Mouse (Mus musculus) adrenal gland, postnatal 25 days (tissue): Measurements from ENCODE around the gene Krt1. TPM values are rescaled to one million over a fixed set of nuclear protein-coding genes. Genes with fewer than 3 reads are reported as not detected.
A peak's percentile ranks its signal among the peaks of the same experiment; 100 is the strongest.

Source experiments
- DNase-seq: peaks from one replicate; pipeline ENCODE4 v3.0.0; 2021; ENCODE audit warnings: mixed read lengths
- long read RNA-seq: library from polyadenylated mRNA; stranded (forward); transcript quantifications from one replicate; pipeline ENCODE4 v2.0.0, GENCODE M21; 2021
- total RNA-seq: library from RNA; stranded (reverse); gene quantifications from 2 replicates; pipeline ENCODE4 v1.2.3, GENCODE M21; 2021

Gene Krt1
- 0.15 and 0.48 TPM in 2 replicates for total RNA-seq
- long read RNA-seq: 0 reads

DNA sequence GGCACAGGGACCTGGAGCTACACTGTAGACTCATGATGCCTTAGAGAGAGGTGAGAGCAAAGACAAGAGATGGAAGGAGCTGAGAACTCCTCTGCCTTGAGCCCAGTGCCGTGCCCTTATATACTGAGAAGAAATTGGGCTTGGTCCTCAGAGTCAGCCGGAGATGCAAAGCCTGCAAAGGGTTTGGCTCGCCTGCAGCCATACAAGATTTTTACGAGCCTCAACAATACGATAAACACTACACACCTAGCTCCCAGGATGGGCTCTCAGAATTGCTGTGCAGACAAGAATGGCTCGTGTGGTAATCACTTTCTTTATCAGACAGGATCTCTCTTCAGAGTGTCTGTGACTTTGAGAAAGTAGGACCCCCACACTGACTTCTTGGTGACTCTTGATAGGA lies at the start of gene Krt1:
Gene Krt1, minus strand, starts transcription at position 101 of the 400 bp plus-strand sequence.
- DNase-seq: no peak

DNA sequence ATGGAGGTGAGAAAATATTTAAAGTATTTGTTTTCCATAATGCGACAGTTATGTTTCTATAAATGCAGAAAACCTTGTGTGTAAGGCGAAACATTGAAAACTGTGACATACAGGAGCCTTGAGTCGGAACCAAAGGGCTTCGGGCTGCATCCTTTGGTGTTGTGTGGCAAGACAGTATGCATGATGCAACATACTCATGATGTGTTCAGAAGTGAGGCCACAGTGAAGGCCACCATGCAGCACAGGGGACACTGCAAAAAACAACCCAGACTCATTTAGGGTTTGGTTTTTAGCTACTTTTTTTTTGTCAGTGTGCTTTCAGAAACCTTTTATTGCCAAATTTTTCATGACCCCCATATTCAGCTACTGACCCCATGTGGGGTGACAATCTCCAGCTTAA lies 44.6 kb upstream of the Krt1 start:
- no peak for DNase-seq

DNA sequence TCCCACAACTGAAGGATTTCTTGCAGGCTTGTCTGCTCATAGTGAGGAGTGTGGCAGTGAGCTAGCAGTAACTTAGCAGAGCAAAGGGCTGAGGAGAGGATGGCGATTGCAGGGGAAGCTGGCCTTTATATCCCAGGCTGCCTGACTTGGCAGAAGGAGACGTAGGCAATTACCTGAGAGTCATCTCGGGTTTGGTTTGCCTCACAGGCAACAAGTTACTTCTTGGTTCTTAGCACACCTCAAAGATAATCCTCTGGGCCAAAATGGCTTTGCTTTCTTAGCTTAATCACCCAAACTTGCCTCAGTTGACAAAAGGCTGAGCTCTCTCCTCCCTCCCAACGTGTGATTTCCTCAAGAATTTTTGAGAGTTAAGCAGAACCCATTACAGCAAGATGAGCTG lies 42.2 kb upstream of the Krt1 start, which contains the start of gene Krt76:
Gene Krt76, minus strand, starts transcription at position 101 of the 400 bp plus-strand sequence.
- no peak for DNase-seq

DNA sequence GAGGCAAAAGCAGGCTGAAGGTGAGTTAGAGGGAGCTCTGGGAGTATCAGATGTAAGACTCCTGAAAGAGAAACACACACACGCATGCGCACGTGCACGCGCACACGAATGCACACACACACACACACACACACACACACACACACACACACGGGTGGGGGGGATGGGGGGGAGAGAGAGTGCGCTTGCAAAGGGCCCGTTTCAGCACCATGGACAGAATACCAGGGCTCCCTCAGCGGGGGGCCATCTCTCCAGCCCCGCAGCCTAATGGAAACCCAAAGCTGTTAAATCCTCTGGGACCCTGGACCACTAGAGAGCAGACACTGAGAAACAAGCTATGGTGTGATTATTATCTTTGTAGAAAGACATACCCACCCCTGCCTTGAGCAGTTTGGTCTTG lies 29.2 kb upstream of the Krt1 start:
- no peak for DNase-seq

DNA sequence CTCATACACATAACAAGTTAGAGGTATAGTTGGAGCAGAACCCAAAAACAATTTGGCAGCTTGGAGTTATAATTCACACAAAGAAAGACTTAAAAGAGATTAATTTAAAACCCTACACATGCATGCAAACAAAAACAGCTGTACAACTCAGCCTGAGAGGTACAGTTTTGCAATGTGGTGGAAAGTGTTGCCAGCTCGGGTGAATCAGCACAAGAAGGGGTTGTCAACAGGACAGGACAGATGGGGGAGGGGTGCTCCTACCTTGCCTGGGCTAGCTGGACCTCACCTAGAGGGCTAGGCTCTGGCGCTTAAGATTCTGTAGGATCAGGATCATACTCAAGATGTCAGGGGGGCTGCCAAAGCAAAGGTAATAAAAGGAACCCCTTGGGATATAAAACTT lies 27.4 kb upstream of the Krt1 start:
- DNase-seq: peak; percentile 27

DNA sequence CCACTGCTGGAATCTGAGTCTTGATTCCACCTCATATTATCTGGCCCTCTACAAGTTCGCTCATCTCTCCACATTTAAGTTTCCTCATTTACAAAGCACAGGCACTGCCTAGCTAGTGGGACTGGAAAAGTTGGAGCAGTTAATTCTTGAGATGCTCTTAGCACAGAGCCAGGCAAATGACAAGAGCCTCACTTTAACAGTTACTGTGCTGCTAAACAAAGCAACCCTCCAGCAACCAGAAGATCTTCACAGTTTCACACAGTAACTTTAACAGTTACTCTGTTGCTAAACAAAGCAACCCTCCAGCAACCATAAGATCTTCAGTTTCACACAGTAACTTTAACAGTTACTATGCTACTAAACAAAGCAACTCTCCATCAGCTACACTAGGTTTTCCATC lies 23.8 kb upstream of the Krt1 start:
- DNase-seq: no peak

DNA sequence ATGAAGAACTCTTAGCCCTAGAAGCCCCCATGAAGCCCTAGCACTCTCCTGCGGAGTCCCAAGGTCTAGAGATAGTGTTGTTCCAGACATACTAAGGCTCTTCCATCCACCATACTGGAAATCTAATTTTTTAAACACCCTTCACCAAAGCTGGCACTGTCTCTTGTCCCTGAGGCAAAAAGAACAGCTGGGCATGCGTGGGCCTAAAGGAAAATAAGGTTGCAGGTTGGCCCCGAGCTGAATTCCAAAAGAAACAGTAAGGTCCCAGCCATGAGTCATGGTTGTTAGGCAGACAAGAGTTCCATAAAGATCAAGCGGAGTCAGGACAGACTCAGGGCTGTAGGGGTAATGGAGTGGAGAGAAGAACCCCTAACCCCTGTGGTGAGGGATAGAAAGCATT lies 22.6 kb upstream of the Krt1 start:
- no peak for DNase-seq

DNA sequence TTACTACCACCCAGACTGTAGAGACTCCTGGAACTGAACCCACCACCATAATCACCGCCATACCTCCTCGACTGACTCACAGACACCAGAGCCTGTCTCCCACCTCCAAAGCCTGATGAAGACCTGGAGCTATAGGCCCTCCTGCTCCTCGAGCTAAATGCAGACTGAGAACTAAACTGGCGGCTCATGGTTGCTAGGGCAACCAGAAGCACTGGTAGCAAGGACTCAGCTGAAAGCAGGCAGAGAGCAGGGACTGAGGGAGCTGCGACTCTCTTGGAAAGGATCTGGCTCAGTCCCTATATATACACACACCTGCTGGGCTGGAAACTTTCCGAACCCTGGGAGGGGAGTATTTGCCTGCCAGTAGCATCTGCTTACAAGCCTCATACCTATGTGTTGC lies 18.8 kb upstream of the Krt1 start, which contains the start of gene Krt77:
Gene Krt77, minus strand, starts transcription at position 275 of the 400 bp plus-strand sequence.
- DNase-seq: no peak

DNA sequence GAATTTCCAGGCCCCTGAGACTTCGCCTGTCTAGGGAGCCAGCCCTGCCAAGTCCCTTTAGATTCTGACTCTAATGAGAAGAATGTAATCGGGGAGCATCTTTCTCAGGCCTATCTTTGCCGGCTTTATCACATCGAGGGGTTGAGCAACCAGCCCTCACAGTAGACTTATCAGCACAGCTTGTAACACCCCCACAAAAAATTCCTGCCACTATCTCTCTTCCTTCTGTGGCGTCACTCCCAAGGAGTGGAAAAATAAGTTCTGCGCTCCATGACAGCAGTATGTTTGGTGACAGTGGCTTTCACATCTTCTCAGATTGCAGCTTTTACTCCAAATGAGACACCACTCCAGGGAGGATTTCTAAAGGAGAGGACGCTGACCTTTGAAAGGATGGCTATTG lies 16.2 kb upstream of the Krt1 start:
- DNase-seq: no peak

DNA sequence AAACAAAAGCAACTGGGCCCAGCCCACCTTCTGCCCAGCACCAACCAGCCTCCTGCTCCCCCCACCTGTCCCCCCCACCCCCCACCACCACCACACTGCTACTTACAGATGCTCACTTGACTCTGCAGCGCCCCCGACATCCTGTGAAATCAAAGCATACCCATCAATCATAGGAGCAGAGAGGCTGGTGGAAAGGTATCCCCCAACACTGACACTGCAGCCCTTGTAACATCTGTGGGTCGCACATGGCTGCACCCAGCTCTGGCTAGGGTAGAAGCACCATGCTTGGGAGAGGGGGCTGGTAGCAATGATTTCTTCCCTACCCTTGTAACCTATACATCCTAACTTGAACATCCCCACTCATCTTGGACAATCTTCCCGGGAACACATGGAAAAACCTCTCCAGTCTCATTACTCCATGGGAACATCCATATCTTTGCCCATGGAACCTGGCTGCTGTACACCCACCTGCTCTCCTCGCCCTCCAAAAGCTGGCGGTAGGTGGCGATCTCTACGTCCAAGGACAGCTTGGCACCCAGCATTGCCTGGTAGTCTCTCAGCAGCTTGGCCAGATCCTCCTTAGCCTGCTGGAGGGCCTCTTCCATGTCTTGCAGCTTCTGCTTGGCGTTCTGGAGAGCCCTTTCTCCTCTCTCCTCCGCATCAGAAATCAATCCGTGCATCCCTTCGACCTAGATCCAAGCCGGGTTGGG lies 10.0 kb upstream of the Krt1 start:
- DNase-seq: no peak

DNA sequence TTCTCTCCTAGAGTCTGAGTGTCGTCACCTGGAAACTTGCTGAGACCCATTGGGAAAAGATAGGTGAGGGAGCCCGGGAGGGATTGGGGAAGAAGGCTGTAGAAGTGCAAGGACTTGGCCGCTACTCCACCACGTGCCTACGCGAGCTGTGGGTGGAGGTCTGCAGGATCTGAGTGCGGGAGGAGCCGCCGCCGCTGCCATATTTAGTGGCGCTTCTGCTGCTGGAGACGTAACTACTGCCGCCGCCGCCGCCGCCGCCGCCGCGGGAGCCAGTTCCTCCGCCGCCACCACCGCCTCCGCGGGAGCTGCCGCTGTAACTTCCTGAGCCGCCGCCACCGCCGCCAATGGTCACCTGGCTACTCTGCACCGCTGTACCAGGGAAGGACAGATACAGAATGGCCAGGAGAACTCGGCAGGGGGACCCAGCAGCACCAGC lies 9.2 kb upstream of the Krt1 start:
- DNase-seq: peak; percentile 56

DNA sequence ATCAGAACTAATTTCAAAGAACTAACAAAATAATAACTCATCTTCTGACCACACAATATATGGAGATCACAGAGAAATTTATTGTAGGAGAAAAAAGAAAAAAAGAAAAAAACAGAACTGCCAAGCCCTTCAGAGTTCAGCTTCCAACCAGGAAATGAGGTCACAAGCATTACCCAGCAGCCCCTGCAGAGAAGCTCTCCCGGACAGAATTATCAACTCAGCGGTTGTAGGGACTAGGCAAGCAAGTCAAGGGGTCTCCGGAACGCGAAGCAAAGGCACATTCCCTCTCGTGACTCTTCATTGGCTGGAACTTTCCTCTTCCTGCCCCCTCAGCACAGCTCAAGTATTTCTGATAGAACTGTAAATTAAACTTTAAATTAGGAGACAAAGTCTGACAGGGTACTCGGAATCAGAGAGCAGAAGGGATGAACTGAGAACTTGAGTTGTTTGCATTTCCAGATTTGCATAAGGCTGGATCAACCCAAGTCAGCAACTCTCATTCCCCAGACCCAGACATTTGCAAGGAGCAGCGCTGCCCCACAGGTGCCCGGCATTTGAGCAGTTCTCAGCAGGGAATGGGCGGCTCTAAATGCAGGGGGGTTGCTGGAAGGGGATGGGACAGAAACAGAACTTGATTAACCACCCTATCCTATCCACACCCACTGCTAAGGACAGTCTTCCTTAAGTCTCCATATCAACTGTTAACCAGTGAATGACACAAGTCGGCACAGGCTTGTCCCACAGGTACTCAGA lies 8.3 kb upstream of the Krt1 start:
- DNase-seq: no peak

DNA sequence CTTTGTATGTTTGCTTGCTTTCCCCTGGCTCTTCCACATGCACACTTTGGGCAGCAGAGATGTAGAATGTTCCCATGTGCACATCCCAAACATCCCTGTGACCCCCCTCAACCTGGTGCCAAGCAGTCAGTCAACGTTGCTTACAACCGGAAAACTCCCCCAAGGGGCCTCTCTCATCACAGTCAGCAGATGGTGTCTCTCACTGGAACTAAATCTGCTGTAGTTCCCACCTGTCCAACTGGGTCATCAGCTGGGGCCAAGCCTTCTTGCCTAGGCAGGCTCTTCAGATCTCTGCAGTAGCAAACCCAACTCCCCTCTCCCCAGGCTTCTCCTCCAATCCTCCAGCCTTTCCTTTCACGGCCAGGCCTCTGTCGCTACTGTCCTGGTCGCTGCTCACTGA lies 6.1 kb upstream of the Krt1 start:
- no peak for DNase-seq

DNA sequence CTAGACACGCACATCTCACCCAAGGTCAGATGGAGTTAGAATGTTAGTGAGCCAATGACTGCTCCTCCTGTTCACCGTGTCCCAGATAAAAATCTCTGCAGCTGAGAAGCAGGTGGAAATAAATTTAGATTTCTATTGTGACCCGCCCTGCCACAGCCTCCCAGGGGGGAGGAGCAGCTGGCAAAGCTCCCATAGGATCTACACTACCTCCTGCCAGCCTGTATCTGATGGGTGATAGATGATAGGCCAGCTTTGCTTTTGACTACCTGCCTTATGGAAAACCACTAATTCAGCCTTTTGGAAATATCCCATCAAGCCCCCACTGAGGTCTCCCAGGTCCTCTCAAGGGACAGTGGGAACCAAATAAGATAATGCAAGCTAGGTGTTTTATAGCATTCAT lies 5.1 kb upstream of the Krt1 start:
- DNase-seq: no peak

DNA sequence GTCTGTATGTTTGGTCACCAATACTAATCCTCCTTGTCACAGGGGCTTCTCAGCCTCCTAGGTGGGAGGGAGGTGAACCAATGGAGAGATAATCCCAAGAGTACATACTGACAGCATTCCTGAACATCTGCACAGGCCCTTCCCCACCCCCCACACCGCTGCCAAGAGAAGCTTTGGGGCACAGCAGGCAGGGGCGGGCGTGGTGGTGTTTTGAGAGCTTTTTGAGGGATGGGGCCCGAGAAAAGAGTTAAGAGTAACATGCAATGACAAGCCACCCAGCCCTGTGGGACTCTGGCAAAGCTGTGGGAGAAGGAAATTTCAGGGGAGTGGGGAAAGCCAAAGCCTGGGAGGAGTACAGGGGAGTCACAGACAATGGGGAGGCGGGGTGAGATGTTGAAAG lies 3.7 kb upstream of the Krt1 start:
- DNase-seq: no peak

DNA sequence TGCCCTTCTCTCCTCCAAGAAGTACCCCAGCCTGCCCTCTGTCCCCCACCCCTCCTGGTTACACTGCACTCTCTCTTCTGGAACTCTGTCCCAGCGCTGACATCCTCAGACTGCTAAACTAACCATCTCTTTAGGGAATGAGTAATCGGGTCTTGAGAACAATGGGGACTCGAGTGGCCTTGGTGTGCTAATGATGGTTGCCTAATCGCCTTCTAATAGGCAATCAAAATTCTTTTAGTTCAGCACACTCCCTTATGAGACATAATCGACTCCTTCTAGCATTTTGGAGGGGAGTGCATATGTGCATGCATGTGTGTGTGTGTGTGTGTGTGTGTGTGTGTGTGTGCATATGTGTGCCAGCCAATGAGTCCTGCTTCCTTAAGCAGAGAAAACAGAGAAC lies 2.0 kb upstream of the Krt1 start:
- no peak for DNase-seq

DNA sequence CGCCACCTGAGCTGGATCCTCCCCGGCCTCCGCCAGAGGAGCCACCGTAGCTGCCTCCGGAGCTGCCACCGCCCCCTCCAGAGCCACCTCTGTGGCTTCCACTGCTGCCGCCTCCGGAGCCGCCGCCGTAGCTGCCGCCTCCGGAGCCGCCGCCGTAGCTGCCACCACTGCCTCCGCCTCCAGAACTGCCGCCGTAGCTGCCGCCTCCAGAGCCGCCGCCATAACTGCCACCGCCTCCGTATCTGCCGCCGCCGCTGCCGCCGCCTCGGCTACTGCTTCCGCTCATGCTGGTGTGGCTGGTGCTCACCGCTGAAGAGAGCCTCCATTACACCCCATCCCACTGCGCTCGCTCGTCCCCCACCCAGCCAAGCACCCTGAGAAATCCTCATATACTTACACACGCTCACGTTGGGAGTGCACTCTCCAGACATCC lies 4.6 kb downstream of the Krt1 start:
- DNase-seq: peak; percentile 60

DNA sequence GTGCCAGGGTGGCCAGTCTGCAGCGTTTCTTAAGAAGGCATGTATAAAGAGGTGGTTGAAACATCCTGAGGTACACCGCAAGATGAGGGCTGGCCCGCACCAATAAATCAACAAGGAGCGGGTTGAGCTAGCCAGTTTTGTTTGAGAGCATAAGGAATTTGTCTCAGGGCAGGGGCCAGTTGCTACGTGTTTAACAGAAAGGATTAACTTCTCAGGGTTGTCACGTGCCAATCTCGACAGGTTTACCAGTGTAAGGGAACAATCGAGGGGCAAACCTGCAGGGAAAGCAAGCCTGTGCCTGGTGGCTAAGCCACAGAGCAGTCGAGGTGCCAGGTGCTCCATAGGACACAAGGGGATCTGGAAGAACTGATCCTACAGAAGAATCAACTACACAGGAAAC lies 7.4 kb downstream of the Krt1 start:
- no peak for DNase-seq

DNA sequence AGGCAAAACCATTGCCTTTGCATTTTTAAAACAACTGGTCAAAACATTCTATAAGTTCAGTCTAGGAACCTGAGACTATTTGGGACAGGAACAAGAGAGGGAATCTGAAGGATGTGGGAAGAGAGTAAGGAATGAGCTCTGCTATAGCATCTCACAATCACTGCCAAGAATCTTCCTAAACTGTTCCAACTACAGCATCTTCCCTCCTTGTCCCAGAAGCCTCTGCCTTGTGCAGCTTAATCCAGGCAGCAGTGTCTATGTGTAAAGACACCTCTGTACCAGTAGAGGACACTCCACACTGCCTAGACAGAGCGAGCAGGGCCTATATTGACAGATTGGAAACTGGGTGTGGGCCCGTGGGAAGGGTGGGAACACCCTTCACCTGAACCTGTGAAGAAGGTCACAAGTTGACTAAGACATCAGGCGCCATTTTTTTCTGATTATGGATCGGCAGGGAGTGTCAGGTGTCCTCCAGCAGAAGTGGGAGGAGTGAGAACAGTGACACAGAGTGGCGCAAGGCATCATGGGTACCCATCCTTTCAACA lies 15.7 kb downstream of the Krt1 start:
- DNase-seq: no peak

DNA sequence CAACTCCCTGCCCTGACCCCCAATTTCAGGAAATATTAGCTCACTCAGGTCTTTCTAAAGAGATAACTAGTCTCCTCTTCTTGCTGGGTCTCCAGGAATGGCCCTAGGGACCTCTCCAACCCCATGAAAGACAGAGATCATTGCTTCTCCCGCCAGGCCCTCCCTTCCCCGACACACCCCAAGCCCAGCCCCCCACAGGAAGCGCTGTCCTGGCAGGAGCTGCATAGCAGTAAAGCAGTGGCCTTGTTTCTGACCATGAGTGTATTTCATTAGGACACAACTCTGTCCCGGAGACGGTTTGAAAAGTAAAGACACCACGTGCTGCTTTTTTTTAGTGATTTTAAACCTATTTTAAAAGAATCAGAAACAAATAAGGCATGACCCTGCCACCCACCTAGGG lies 17.5 kb downstream of the Krt1 start:
- peak; percentile 54 for DNase-seq

DNA sequence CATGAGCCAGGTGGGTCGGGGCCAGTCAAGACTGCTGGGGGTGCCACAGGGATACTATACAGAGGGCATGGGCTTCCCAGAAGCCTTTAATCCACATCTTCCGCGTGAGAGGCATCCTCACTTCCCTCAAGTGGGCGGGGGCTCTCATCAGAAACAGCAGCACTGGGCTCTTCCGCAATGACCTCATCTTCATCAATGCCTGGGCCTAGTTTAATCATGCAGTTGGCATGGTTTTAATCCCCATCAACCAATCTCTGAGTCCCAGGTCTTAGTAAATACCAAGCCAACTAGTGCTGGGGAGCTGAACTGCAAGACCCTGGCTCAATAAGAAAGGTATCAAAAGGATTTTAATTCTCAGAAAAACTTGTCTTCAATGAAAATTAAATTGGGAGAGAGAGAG lies 21.2 kb downstream of the Krt1 start:
- DNase-seq: no peak

DNA sequence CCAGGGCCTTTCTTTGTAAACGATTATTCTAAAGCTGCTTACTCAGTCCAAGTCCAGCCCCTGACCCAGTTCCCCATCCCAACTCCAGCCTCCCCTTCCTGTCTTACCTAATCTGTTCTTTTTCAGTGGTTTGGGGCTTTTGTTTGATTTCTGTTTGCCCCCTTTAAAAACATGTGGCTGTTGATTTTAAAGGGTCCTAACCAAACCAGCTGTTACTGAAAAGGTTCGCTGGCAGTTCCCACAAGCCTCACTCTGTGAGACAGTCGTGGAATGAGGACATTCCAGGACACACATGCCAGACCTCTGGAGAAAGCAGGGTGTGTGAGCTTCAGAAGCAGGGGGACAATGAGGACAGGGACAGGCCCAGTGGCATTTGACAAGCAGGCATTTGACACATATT lies 28.8 kb downstream of the Krt1 start:
- DNase-seq: no peak

DNA sequence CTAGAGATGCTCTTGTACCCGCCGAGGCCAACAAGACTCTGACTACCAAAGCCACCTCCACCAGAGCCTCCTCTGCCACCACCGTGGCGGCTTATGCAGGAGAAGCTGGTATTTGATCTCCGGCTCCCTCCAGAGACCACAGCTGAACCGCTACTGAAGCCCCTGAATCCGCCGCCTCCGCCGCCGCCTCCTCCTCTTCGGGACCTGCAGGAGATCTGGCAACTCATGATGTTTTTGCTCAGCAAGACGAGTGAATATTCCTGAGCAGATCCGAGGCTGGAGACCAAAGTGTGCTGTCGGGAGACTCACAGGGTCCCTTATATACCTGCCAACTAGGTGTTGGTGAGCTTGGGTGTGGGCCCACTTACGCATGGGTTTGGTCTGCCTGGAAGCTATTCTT lies 32.7 kb downstream of the Krt1 start, which contains the start of gene Krt2:
Gene Krt2, minus strand, starts transcription at position 295 of the 400 bp plus-strand sequence.
- no peak for DNase-seq
